Mouse (Mus musculus): Measurements from ENCODE around the gene Gjb1.
"Not testable (repeated sequence)": the region's sequence is repeated elsewhere in the genome, so short reads cannot be mapped to it uniquely, and the experiment has no call there.

The Gjb1 gene

DNA sequence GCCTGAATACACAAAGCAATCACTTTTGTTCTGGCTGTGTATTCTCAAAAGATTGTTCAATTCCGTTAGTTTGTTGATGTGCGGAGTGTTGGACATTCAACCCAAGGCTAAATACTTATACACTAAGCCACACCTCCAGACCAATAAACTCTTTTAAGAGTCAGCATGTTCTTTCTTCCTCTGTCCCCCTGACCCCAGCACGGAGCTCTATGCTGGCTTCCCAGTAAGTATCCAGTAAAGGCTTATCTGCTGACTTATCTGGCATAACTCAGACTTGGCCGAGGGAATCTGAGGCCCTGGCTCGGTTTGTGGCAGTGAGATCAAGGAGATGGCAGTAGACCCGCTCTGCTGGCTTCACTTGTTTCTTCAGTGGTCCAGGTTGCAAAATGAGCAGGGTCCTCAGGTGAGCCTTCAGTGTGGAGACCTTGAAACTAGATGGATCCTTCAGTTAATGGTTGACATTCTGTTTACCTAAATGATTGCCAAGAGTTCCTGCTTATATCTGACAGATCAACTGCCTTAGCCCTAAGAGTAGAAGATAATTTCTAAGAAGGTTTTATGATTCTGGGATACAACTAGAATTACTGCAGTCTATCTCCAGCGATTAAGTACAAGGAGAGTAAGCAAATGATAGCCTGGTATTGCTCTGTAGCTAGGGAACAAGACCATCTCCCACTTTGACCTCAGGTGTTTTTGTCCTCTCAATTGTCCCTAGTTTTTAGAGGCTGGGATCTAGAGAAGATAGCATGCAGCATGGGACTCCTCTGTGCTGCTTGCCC is at the start of gene Gjb1:
Gene Gjb1, plus strand, starts transcription at position 189 of the 779 bp plus-strand sequence.
- in situ Hi-C loops (cut with MboI; ENCODE audit: unreplicated experiment in 2 of 2) = no loop called here

DNA sequence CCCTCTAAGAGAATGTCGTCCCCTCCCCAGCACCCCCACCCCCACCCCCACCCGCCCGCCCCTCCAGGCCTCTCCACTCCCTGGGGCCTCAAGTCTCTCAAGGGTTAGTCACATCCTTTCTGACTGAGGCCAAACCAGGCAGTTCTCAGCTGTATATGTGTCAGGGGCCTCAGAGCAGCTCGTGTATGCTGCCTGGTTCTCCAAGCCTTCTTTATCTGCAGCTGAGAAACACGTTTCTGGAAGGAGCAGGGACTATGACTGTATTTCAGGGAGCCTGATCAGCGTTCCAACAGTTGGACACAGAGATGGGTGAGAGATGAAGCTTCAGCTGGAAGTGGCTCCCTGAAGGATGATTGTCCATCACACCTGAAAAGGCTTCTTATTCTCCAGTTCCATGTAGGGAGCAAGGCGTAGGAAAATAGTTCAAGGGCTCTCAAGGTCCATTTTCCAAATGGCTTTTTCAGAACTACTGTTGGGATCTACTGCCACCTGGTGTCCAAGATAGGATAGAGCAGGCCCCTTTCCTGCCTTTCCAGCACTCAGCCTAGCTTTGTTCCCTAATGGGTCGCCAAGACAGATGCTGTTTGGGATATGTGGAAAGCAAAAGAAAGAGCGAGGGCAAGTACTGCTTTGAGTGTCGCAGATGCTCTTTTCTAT is 46.7 kb upstream of the Gjb1 start:
- in situ Hi-C loops (cut with MboI; ENCODE audit: unreplicated experiment in 2 of 2) = loop anchor here (5.0 to 25.0 kb wide), 7 partner anchors 55 to 842 kb away; partner anchors contain the start of genes Igbp1 (in 2 of the 2), Dlg3 (in 1 of the 2), Gm20489 (in 1 of the 2) and Il2rg (in 1 of the 2)

GRCm38 (mm10) chrX:101332031-101332374 is 44.2 kb upstream of the Gjb1 start:
- in situ Hi-C loops (cut with MboI; ENCODE audit: unreplicated experiment in 2 of 2) = loop anchor here (5.0 to 25.0 kb wide), 7 partner anchors 57 to 845 kb away; partner anchors contain the start of genes Igbp1 (in 2 of the 2), Dlg3 (in 1 of the 2), Gm20489 (in 1 of the 2) and Il2rg (in 1 of the 2)

DNA sequence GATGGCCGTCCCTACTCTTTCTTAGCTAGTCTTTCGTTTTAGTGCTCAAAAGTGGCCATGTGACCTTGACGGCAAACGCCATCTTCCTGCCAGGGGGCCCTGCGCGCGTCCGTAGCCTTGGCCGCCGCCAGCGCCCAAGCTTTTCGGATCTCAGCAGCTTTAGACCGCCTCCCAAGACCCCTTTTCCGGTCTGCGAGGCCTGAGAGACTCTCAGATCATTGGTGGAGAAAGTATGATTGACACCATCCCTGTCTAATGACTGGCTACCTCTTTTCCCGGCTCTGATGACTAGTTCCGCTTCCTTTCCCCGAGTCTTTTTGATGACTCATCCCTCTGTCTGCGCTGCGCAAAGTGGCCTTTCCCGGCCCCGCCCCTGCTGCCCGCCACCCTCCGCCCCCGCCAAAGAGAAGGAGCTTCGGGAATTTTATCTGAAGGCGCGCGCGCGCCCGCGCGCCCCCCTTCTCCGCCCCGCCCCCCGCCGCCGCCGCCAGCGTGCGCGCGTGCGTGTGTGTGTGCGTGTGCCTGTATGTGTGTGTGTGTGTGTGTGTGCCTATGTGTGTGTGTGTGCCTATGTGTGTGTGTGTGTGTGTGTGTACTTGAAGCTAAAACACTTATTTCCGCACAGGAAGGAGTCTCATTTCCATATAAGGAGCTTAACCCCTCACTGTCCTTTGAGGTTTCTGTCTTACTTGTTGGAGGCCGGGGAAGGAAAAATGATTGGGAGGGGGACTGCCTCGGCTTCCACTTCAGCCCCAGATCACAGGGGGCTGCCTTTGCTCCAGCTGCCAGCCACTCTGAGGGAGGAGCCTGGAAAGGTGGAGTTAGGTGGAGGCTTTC is 43.6 kb upstream of the Gjb1 start:
- in situ Hi-C loops (cut with MboI; ENCODE audit: unreplicated experiment in 2 of 2) = loop anchor here (5.0 to 25.0 kb wide), 7 partner anchors 58 to 845 kb away; partner anchors contain the start of genes Igbp1 (in 2 of the 2), Dlg3 (in 1 of the 2), Gm20489 (in 1 of the 2) and Il2rg (in 1 of the 2)

GRCm38 (mm10) chrX:101334606-101335005 is 41.6 kb upstream of the Gjb1 start:
- in situ Hi-C loops (cut with MboI; ENCODE audit: unreplicated experiment in 2 of 2) = loop anchor here (5.0 to 25.0 kb wide), 7 partner anchors 60 to 847 kb away; partner anchors contain the start of genes Igbp1 (in 2 of the 2), Dlg3 (in 1 of the 2), Gm20489 (in 1 of the 2) and Il2rg (in 1 of the 2)

GRCm38 (mm10) chrX:101338666-101339065 is 37.5 kb upstream of the Gjb1 start:
- in situ Hi-C loops (cut with MboI; ENCODE audit: unreplicated experiment in 2 of 2) = loop anchor here (10.0 to 25.0 kb wide), 5 partner anchors 64 to 851 kb away; partner anchors contain the start of genes Igbp1 (in 2 of the 2), Dlg3 (in 1 of the 2), Med12 (in 1 of the 2) and Nono (in 1 of the 2)

DNA sequence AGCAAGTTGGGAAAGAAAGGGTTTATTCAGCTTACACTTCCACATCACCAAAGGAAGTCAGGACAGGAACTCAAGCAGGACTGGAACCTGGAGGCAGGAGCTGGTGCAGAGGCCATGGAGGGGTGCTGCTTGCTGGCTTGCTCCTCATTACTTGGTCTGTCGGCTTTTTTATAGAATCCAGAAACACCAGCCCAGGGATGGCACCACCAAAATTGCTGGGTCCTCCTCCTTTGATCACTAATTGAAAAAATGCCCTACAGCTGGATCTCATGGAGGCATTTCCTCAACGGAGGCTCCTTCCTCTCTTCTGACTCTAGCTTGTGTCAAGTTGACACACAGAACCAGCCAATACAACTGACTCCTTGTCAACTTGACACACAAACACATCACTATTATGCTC is 33.3 kb upstream of the Gjb1 start:
- in situ Hi-C loops (cut with MboI; ENCODE audit: unreplicated experiment in 2 of 2) = loop anchor here (25.0 kb wide), 3 partner anchors 556 to 856 kb away; partner anchors contain the start of genes Igbp1 (in 2 of the 2) and Dlg3 (in 1 of the 2)

GRCm38 (mm10) chrX:101345456-101345855 is 30.7 kb upstream of the Gjb1 start:
- in situ Hi-C loops (cut with MboI; ENCODE audit: unreplicated experiment in 2 of 2) = loop anchor here (25.0 kb wide), 3 partner anchors 558 to 858 kb away; partner anchors contain the start of genes Igbp1 (in 2 of the 2) and Dlg3 (in 1 of the 2)

DNA sequence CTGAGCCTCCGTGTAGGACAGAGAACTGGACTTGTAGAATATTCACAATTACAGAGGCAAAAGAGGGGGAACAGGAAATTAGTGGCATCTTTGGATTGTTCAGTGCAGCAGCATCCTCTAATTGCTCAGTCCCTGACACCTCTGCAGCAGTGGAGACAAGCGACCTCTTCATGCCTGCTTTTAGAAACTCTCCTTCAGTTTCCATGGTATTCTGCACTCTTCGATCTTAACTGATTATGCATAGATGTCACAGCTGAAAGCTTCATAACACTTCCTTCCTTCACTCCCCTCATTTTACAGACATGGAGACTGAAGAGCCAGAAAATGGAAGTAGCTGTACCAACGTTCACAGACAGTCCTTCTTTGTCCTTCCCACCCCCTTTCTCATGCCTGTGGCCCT is 29.7 kb upstream of the Gjb1 start:
- in situ Hi-C loops (cut with MboI; ENCODE audit: unreplicated experiment in 2 of 2) = loop anchor here (25.0 kb wide), 3 partner anchors 559 to 859 kb away; partner anchors contain the start of genes Igbp1 (in 2 of the 2) and Dlg3 (in 1 of the 2)

- in situ Hi-C loops (cut with MboI; ENCODE audit: unreplicated experiment in 2 of 2) = no loop called here
These were observed 25.0 kb upstream of the Gjb1 start for GRCm38 (mm10) chrX:101351188-101351587.

- in situ Hi-C loops (cut with MboI; ENCODE audit: unreplicated experiment in 2 of 2) = not testable (repeated sequence)
These were observed 17.3 kb upstream of the Gjb1 start for GRCm38 (mm10) chrX:101358902-101359301.

GRCm38 (mm10) chrX:101369001-101369400 is 7.2 kb upstream of the Gjb1 start:
- in situ Hi-C loops (cut with MboI; ENCODE audit: unreplicated experiment in 2 of 2) = no loop called here

DNA sequence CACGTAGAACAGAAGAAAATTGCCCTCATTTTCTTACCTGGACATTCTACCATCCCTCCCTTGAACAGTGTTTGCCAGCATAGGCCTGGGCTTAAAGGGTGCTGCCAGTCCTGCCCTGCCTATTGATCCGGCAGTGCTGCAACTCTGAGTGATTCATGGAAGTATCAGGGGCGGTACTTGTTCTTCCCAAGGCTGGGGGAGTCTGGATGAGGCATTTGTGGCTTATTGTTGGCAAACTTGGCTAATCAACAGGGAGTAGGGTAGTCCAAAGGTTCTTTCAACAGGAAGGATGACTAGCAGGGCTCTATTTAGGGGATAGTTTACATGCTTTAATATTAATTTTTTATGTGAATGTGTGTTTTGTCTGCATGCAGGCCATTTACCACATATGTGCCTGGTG is 5.6 kb upstream of the Gjb1 start:
- in situ Hi-C loops (cut with MboI; ENCODE audit: unreplicated experiment in 2 of 2) = no loop called here

DNA sequence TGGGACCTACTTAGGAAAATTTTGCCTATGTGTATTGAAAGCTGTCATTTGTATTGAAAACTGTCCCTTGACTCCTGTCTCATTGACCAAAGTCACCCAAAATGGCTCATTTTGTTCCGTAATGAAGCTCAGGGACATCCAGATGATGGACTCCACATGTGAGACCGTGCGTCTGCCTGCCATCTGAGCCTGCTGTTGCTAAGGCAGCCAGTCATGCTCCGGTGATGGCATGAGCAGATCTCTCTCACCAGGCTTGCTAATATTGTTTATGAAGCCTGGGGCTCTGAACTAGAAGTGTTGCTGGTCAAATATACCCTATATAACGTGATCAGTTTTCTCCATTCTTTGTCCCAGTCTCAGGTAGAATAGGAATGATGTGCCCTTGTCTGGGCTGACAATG is 3.2 kb upstream of the Gjb1 start:
- in situ Hi-C loops (cut with MboI; ENCODE audit: unreplicated experiment in 2 of 2) = no loop called here

- in situ Hi-C loops (cut with MboI; ENCODE audit: unreplicated experiment in 2 of 2) = no loop called here
These were observed 898 bp downstream of the Gjb1 start for GRCm38 (mm10) chrX:101377076-101377475.

DNA sequence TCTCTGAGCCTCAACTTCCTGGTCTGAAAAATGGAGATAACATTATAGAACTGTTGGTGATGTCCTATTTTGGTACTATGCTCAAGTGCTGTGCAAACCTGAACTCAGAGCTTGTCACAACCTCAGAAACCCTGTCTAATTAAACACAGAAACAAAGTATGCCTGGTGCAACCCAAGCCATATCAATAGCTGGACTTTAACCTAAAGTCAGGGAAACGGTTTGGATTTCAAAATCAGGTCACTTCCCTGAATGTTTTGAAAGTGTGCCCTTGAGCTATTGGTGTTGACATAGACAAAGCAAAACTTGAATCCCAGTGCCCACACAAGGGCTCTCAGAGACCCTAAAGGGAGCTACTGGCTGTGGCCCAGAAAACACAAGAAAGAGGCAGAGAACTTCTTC is 3.6 kb downstream of the Gjb1 start:
- in situ Hi-C loops (cut with MboI; ENCODE audit: unreplicated experiment in 2 of 2) = no loop called here

GRCm38 (mm10) chrX:101383455-101383854 is 7.3 kb downstream of the Gjb1 start:
- in situ Hi-C loops (cut with MboI; ENCODE audit: unreplicated experiment in 2 of 2) = no loop called here

- in situ Hi-C loops (cut with MboI; ENCODE audit: unreplicated experiment in 2 of 2) = no loop called here
These were observed 8.4 kb downstream of the Gjb1 start for GRCm38 (mm10) chrX:101384439-101385137.

- in situ Hi-C loops (cut with MboI; ENCODE audit: unreplicated experiment in 2 of 2) = no loop called here
These were observed 10.0 kb downstream of the Gjb1 start for GRCm38 (mm10) chrX:101386222-101386621.

Data from v-Abl transformed pro-B cells (cell line).